Mouse (Mus musculus) limb, embryonic 12.5 days (tissue): ENCODE measurements around the gene Pdlim5. TPM values are rescaled to one million over a fixed set of nuclear protein-coding genes. Genes with fewer than 3 reads are reported as not detected.

Experiments
- ATAC-seq: fragments of 200-750 bp; cut with Nextera tagmentation; 2 replicates; pipeline ENCODE4 v1.8.0; 2017; ENCODE audit warnings: low read depth, moderate TSS enrichment; ENCODE audit not compliant: insufficient number of reproducible peaks, insufficient read depth, low FRiP score, low TSS enrichment
- H3K27ac ChIP-seq: fragments of 300-500 bp; sonication (generic); 2 replicates; pipeline ENCODE4 v1.5.1; 2016; ENCODE audit warnings: mild to moderate bottlenecking, moderate library complexity
- H3K27me3 ChIP-seq: fragments of 300-500 bp; sonication (generic); 2 replicates; pipeline ENCODE4 v1.6.1; 2016; ENCODE audit warnings: mild to moderate bottlenecking, moderate library complexity
- H3K36me3 ChIP-seq: fragments of 300-500 bp; sonication (generic); 2 replicates; pipeline ENCODE4 v1.6.1; 2016; ENCODE audit warnings: mild to moderate bottlenecking, moderate library complexity
- H3K4me1 ChIP-seq: fragments of 300-500 bp; sonication (generic); replicated peaks from 2 replicates; pipeline ENCODE4 v1.6.1; 2016
- H3K4me2 ChIP-seq: fragments of 300-500 bp; sonication (generic); 2 replicates; pipeline ENCODE4 v1.6.1; 2016; ENCODE audit warnings: mild to moderate bottlenecking, moderate library complexity
- H3K4me3 ChIP-seq: fragments of 300-500 bp; sonication (generic); replicated peaks from 2 replicates; pipeline ENCODE4 v1.5.1; 2016; ENCODE audit warnings: mild to moderate bottlenecking
- H3K9ac ChIP-seq: fragments of 300-500 bp; sonication (generic); replicated peaks from 2 replicates; pipeline ENCODE4 v1.6.1; 2016; ENCODE audit warnings: mild to moderate bottlenecking, moderate library complexity
- H3K9me3 ChIP-seq: fragments of 300-500 bp; sonication (generic); 2 replicates; pipeline ENCODE4 v1.6.1; 2016; ENCODE audit warnings: mild to moderate bottlenecking, moderate library complexity
- WGBS: fragments of 180-500 bp; shearing (Covaris S2); methylation state at CpG from one replicate; pipeline ENCODE4 v1.1.7; 2016; 5-methylcytosine and 5-hydroxymethylcytosine counted together
- polyA plus RNA-seq: library from polyadenylated mRNA; unstranded; fragments of >200 nt; fragmentation: Nextera tagmentation; extraction: Ambion mirVana; gene quantifications from 2 replicates; pipeline ENCODE4 v1.2.1, GENCODE M21; 2016

Gene Pdlim5
- polyA plus RNA-seq, 1 experiment from 2014 or later, result 12.1 TPM

- Histone ChIP-seq H3K36me3 (no peaks in the 10 kb centered on the region), H3K9ac (no peak overlapping the region), H3K4me3 (no peak overlapping the region), H3K9me3 (no peaks in the 10 kb centered on the region), H3K4me1 (no peaks in the 10 kb centered on the region), H3K4me2 (no peak overlapping the region), H3K27me3 (no peaks in the 10 kb centered on the region), H3K27ac (no peak overlapping the region)
- 72% methylated on average over 6 of the region's 6 CpGs for WGBS
- no peak for ATAC-seq
These were observed 33.4 kb downstream of the Pdlim5 start for GRCm38 (mm10) chr3:142362092-142362491.

- H3K36me3 ChIP-seq, result no peaks in the 10 kb centered on the region
- H3K4me2 ChIP-seq, result no peak overlapping the region
- H3K4me3 ChIP-seq, result no peak overlapping the region
- H3K9ac ChIP-seq, result no peak overlapping the region
- 0 out of 2 replicates have a peak, but pooled peaks cover 4% of the 10 kb centered on the region for H3K27me3 ChIP-seq
- no peaks in the 10 kb centered on the region for H3K9me3 ChIP-seq
- ATAC-seq, result no peak
- H3K27ac ChIP-seq, result no peak overlapping the region
- no peaks in the 10 kb centered on the region for H3K4me1 ChIP-seq
These were observed 36.5 kb downstream of the Pdlim5 start for GRCm38 (mm10) chr3:142358951-142359350.

DNA sequence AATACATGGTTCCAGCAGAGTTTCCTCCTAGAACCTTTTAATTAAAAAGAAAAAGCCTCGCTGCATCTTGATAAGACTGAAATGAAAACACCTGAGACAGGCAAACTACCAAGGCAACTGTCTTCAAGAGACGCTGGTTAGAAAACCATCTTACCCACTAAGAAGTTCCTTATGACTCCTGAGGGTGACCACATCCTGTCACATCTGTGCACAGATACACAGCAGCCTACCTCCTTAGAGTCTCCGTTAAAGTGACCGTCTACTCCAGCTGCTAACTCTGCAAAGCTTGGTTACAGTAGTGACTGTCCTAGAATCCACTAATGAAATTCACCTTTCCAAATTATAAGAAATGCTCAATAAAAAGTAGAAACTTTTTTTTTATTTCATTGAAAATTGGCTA is 38.8 kb downstream of the Pdlim5 start:
- ATAC-seq, result no peak
- Histone ChIP-seq H3K4me3 (no peak overlapping the region), H3K9me3 (no peaks in the 10 kb centered on the region), H3K27me3 (0 out of 2 replicates have a peak, but pooled peaks cover 4% of the 10 kb centered on the region), H3K9ac (no peak overlapping the region), H3K4me1 (no peaks in the 10 kb centered on the region), H3K4me2 (no peak overlapping the region), H3K27ac (no peak overlapping the region), H3K36me3 (no peaks in the 10 kb centered on the region)
- 67% methylated on average over 4 of the region's 4 CpGs for WGBS

- H3K4me1 ChIP-seq, result peaks cover 4% of the 10 kb centered on the region
- H3K4me3 ChIP-seq, result no peak overlapping the region
- no peak overlapping the region for H3K4me2 ChIP-seq
- no peaks in the 10 kb centered on the region for H3K36me3 ChIP-seq
- H3K27ac ChIP-seq, result no peak overlapping the region
- no peaks in the 10 kb centered on the region for H3K9me3 ChIP-seq
- no peak overlapping the region for H3K9ac ChIP-seq
- peaks cover 16% of the 10 kb centered on the region for H3K27me3 ChIP-seq
- WGBS, result 93% methylated on average over 1 of the region's 1 CpGs
- no peak for ATAC-seq
These were observed 42.3 kb downstream of the Pdlim5 start for GRCm38 (mm10) chr3:142353218-142353617.

GRCm38 (mm10) chr3:142350513-142350912 is 45.0 kb downstream of the Pdlim5 start:
- Histone ChIP-seq H3K4me1 (peaks cover 7% of the 10 kb centered on the region), H3K27me3 (peaks cover 14% of the 10 kb centered on the region), H3K27ac (no peak overlapping the region), H3K36me3 (no peaks in the 10 kb centered on the region), H3K4me3 (no peak overlapping the region), H3K9ac (no peak overlapping the region), H3K9me3 (no peaks in the 10 kb centered on the region), H3K4me2 (no peak overlapping the region)
- no peak for ATAC-seq
- WGBS, result 25% methylated on average over 3 of the region's 3 CpGs

- Histone ChIP-seq H3K27me3 (peaks cover 12% of the 10 kb centered on the region), H3K4me3 (no peak overlapping the region), H3K9ac (no peak overlapping the region), H3K4me1 (peaks cover 11% of the 10 kb centered on the region), H3K4me2 (no peak overlapping the region), H3K36me3 (no peaks in the 10 kb centered on the region), H3K9me3 (no peaks in the 10 kb centered on the region), H3K27ac (no peak overlapping the region)
- ATAC-seq, result no peak
- WGBS, result 85% methylated on average over 5 of the region's 5 CpGs
These were observed 46.5 kb downstream of the Pdlim5 start for GRCm38 (mm10) chr3:142348816-142349631.

DNA sequence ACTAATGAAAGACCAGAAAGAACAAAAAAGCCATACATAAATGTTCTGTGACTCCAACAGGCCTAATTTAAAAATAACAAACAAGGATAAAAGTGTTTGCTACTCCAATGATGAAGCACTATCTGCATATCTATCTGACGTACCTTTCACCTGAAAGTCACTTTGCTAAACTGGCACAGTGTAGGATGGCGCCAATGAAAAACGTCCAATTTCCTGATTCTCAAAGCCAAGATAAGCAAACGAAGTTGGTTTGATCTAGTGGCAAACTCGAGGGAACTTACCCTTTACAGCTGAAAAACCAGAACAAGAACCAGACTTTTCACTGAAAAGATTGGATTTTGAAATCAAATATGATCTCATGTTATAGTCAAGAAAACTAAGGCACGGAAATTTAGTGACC is 49.2 kb downstream of the Pdlim5 start:
- Histone ChIP-seq H3K9me3 (no peaks in the 10 kb centered on the region), H3K27ac (no peak overlapping the region), H3K9ac (no peak overlapping the region), H3K36me3 (no peaks in the 10 kb centered on the region), H3K4me1 (peaks cover 11% of the 10 kb centered on the region), H3K4me2 (no peak overlapping the region), H3K27me3 (peaks cover 12% of the 10 kb centered on the region), H3K4me3 (no peak overlapping the region)
- no peak for ATAC-seq
- WGBS, result 73% methylated on average over 6 of the region's 6 CpGs

- WGBS, result 62% methylated on average over 8 of the region's 8 CpGs
- Histone ChIP-seq H3K9me3 (no peaks in the 10 kb centered on the region), H3K4me2 (no peak overlapping the region), H3K27me3 (peaks cover 12% of the 10 kb centered on the region), H3K36me3 (no peaks in the 10 kb centered on the region), H3K4me1 (peaks cover 11% of the 10 kb centered on the region), H3K4me3 (no peak overlapping the region), H3K9ac (no peak overlapping the region), H3K27ac (no peak overlapping the region)
- ATAC-seq, result no peak
These were observed 50.0 kb downstream of the Pdlim5 start for GRCm38 (mm10) chr3:142345235-142346125.

GRCm38 (mm10) chr3:142343786-142344185 is 51.7 kb downstream of the Pdlim5 start:
- H3K4me2 ChIP-seq, result no peak overlapping the region
- H3K36me3 ChIP-seq, result no peaks in the 10 kb centered on the region
- no peak overlapping the region for H3K9ac ChIP-seq
- H3K4me3 ChIP-seq, result no peak overlapping the region
- peaks cover 11% of the 10 kb centered on the region; the same call in 1 of the 2 replicates for H3K27me3 ChIP-seq
- 87% methylated on average over 2 of the region's 2 CpGs for WGBS
- no peak for ATAC-seq
- no peak overlapping the region for H3K27ac ChIP-seq
- peaks cover 7% of the 10 kb centered on the region for H3K4me1 ChIP-seq
- H3K9me3 ChIP-seq, result no peaks in the 10 kb centered on the region

- Histone ChIP-seq H3K4me3 (no peak overlapping the region), H3K36me3 (no peaks in the 10 kb centered on the region), H3K9me3 (no peaks in the 10 kb centered on the region), H3K27ac (no peak overlapping the region), H3K9ac (no peak overlapping the region), H3K4me1 (peaks cover 6% of the 10 kb centered on the region), H3K4me2 (no peak overlapping the region), H3K27me3 (peaks cover 6% of the 10 kb centered on the region; the same call in 1 of the 2 replicates)
- WGBS, result 70% methylated on average over 2 of the region's 2 CpGs
- ATAC-seq, result no peak
These were observed 54.8 kb downstream of the Pdlim5 start for GRCm38 (mm10) chr3:142340701-142341100.

DNA sequence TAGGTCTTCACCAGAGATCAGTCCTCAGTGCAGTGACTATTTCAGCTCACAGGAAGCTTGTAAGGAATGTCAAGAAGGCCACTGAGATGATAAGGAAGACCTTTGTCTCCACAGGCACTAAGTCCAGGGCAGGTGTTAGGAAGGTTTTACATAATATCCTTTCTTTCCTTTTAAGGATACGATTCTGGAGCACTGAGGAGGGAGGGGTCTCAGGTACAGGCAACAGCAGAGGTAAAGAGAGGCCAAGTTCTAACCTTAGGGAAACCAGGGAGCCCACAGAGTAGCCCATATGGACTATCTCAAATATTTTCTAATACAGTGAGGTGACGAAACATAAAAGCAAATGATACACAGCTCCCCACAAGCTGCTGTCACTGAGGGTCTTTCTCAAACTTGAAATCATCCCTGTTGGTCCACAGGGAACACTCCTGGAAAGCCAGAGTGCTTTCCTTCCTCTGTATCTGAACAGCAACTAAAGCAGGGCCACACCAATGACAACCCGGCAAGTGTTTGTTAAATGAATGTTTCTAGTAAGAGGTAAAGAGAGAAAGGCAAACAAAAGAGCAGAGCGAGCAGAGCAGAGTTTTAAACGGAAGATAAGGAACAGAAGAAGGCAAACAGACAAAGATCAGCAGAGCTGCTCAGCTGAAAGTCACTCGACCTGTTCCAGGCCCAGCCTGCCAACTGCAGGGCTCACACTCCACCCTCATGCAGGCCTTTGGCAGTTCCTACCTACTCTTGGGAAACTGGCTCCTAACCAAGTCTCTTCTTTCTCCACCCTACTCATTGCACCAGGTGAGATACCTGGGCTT is 55.9 kb downstream of the Pdlim5 start:
- Histone ChIP-seq H3K9ac (no peak overlapping the region), H3K9me3 (no peaks in the 10 kb centered on the region), H3K27ac (no peak overlapping the region), H3K36me3 (no peaks in the 10 kb centered on the region), H3K4me2 (no peak overlapping the region), H3K27me3 (peaks cover 6% of the 10 kb centered on the region; the same call in 1 of the 2 replicates), H3K4me1 (no peaks in the 10 kb centered on the region), H3K4me3 (no peak overlapping the region)
- 76% methylated on average over 6 of the region's 6 CpGs for WGBS
- no peak for ATAC-seq
